Mouse (Mus musculus): Measurements from ENCODE around the gene Nhej1. TPM values are rescaled to one million over a fixed set of nuclear protein-coding genes. Genes with fewer than 3 reads are reported as not detected.

Gene Nhej1
- total and polyA plus RNA-seq, 3 experiments, result 1.7 to 5.2 TPM; not detected in 1

- peak; percentile 68 for DNase-seq (ENCODE audit: low read depth, low spot score)
- Histone ChIP-seq H3K4me3 (ENCODE audit: control insufficient read depth in 1 of 2, insufficient read depth in 1 of 2, low read depth in 2 of 2, low read length in 2 of 2) (peak overlapping the region; percentile 12 to 37; a peak in 3 of 4 replicates), H3K27ac (ENCODE audit: control insufficient read depth, low read depth, low read length) (peak overlapping the region; percentile 55), H3K9me3 (replicated peaks; ENCODE audit: insufficient read depth, low read length) (no peaks in the 10 kb centered on the region), H3K9ac (ENCODE audit: control insufficient read depth, low read depth, low read length, poor library complexity, severe bottlenecking) (peak overlapping the region; percentile 18), H3K36me3 (ENCODE audit: control insufficient read depth in 1 of 2, insufficient read depth in 2 of 2, low read length in 2 of 2) (peaks cover 0 to 21% of the 10 kb centered on the region in 2 experiments; a peak in 2 of 4 replicates), H3K4me1 (ENCODE audit: control insufficient read depth in 1 of 2, insufficient read depth in 2 of 2, low read length in 2 of 2) (peaks cover 13 to 21% of the 10 kb centered on the region in 2 experiments), H3K79me2 (ENCODE audit: control insufficient read depth, insufficient read depth, low read length, poor library complexity) (no peaks in the 10 kb centered on the region), H3K27me3 (ENCODE audit: control insufficient read depth in 1 of 2, insufficient read depth in 2 of 2, low read length in 2 of 2) (no peaks in the 10 kb centered on the region)
- TF ChIP-seq HCFC1 (IDR thresholded peaks at IDR 0.05; ENCODE audit: low read depth, low read length) (no peak), ETS1 (IDR thresholded peaks at IDR 0.05; ENCODE audit: low read depth, low read length) (peak; percentile 77; the same call in 1 of the 2 replicates), TCF12 (IDR thresholded peaks at IDR 0.05; ENCODE audit: low read depth, low read length) (peak; percentile 92), USF2 (IDR thresholded peaks at IDR 0.05; ENCODE audit: borderline replicate concordance in 1 of 2, insufficient read depth in 1 of 2, low read depth in 1 of 2, low read length in 2 of 2) (no peak), MYB (IDR thresholded peaks at IDR 0.05; ENCODE audit: low read depth, low read length) (no peak), CHD2 (IDR thresholded peaks at IDR 0.05; ENCODE audit: low read length) (no peak), GATA1 (IDR thresholded peaks at IDR 0.05; ENCODE audit: low read depth, low read length) (peak; percentile 96), GABPA (IDR thresholded peaks at IDR 0.05; ENCODE audit: low read depth, low read length) (no peak), POLR2AphosphoS2 (IDR thresholded peaks at IDR 0.05; ENCODE audit: low read length) (no peak), MEF2A (IDR thresholded peaks at IDR 0.05; ENCODE audit: extremely low read depth, insufficient replicate concordance, low read depth, low read length, poor library complexity, severe bottlenecking) (no peak), ZC3H11A (IDR thresholded peaks at IDR 0.05; ENCODE audit: low read depth, low read length) (no peak), NELFE (IDR thresholded peaks at IDR 0.05; ENCODE audit: low read depth, low read length) (no peak), MAX (IDR thresholded peaks at IDR 0.05; ENCODE audit: low read length) (no peak), ZKSCAN1 (IDR thresholded peaks at IDR 0.05; ENCODE audit: low read depth, low read length) (no peak), ELF1 (IDR thresholded peaks at IDR 0.05; ENCODE audit: low read depth, low read length) (no peak), MXI1 (IDR thresholded peaks at IDR 0.05; ENCODE audit: low read depth, low read length) (no peak), RCOR1 (IDR thresholded peaks at IDR 0.05; ENCODE audit: low read depth, low read length) (peak; percentile 82), POLR2A (IDR thresholded peaks at IDR 0.05; ENCODE audit: control insufficient read depth in 1 of 2, insufficient read depth in 1 of 2, low read depth in 1 of 2, low read length in 2 of 2, poor library complexity in 1 of 2) (no peak), E2F4 (IDR thresholded peaks at IDR 0.05; ENCODE audit: borderline replicate concordance, low read depth, low read length) (no peak), BHLHE40 (IDR thresholded peaks at IDR 0.05; ENCODE audit: borderline replicate concordance, low read depth, low read length) (peak; percentile 74; the same call in 1 of the 2 replicates), KAT2A (conservative IDR thresholded peaks at IDR 0.05; ENCODE audit: low read depth, low read length) (no peak), ZNF384 (IDR thresholded peaks at IDR 0.05; ENCODE audit: low read depth, low read length) (no peak), ZMIZ1 (IDR thresholded peaks at IDR 0.05; ENCODE audit: low read depth, low read length) (no peak), TBP (IDR thresholded peaks at IDR 0.05; ENCODE audit: low read depth, low read length) (no peak), USF1 (IDR thresholded peaks at IDR 0.05; ENCODE audit: low read depth, low read length) (no peak), POLR2AphosphoS5 (IDR thresholded peaks at IDR 0.05; ENCODE audit: borderline replicate concordance, low read depth, low read length) (no peak), UBTF (IDR thresholded peaks at IDR 0.05; ENCODE audit: borderline replicate concordance, insufficient read depth, low read depth, low read length) (no peak), NRF1 (IDR thresholded peaks at IDR 0.05; ENCODE audit: insufficient read depth, low read depth, low read length, poor library complexity, severe bottlenecking) (peak; percentile 57), TAL1 (IDR thresholded peaks at IDR 0.05; ENCODE audit: low read length) (peak; percentile 66), EP300 (IDR thresholded peaks at IDR 0.05; ENCODE audit: low read depth in 1 of 2, low read length in 2 of 2) (peak; percentile 88 to 91), SIN3A (IDR thresholded peaks at IDR 0.05; ENCODE audit: low read length) (peak; percentile 62), CTCF (IDR thresholded peaks at IDR 0.05 in 2 of 3, conservative IDR thresholded peaks at IDR 0.05 in 1 of 3; ENCODE audit: control insufficient read depth in 1 of 3, insufficient read depth in 1 of 3, low read depth in 2 of 3, low read length in 3 of 3, poor library complexity in 1 of 3, severe bottlenecking in 1 of 3) (no peak), MAFK (IDR thresholded peaks at IDR 0.05; ENCODE audit: borderline replicate concordance, low read depth, low read length) (no peak), JUND (IDR thresholded peaks at IDR 0.05; ENCODE audit: low read depth, low read length) (no peak), SMC3 (IDR thresholded peaks at IDR 0.05; ENCODE audit: low read depth, low read length) (no peak), MAZ (IDR thresholded peaks at IDR 0.05; ENCODE audit: low read depth, low read length) (no peak)
Measured at GRCm38 (mm10) chr1:75159540-75160255, 34.7 kb upstream of the Nhej1 start.
